Mouse (Mus musculus) MEL (cell line): Measurements from ENCODE around the gene Traf3. TPM values are rescaled to one million over a fixed set of nuclear protein-coding genes. Genes with fewer than 3 reads are reported as not detected.

ENCODE experiments used
- DNase-seq: peaks from one replicate; pipeline ENCODE4 v3.0.0; 2011; ENCODE audit warnings: low read depth, low spot score
- H3K27ac ChIP-seq: 2 replicates; pipeline ENCODE4 v1.5.1; 2012; ENCODE audit warnings: low read depth, mild to moderate bottlenecking, control low read depth, low read length, moderate library complexity; ENCODE audit not compliant: control insufficient read depth
- H3K27me3 ChIP-seq, 2 experiments: fragments of 150-350 bp in 1 of 2; sonication (generic) in 1 of 2; 2 replicates each; pipeline ENCODE4 v1.6.1; 2012; ENCODE audit warnings: low read length in 2 of 2, mild to moderate bottlenecking in 2 of 2, improper control_type of control experiment in 1 of 2, moderate library complexity in 1 of 2; ENCODE audit not compliant: insufficient read depth in 2 of 2, control insufficient read depth in 1 of 2
- H3K36me3 ChIP-seq, 2 experiments: 2 replicates each; pipeline ENCODE4 v1.6.1; 2012 to 2014; ENCODE audit warnings: low read length in 2 of 2, improper control_type of control experiment in 1 of 2, inconsistent platforms in 1 of 2, mild to moderate bottlenecking in 1 of 2; ENCODE audit not compliant: insufficient read depth in 2 of 2, control insufficient read depth in 1 of 2
- H3K4me1 ChIP-seq, 2 experiments: fragments of 150-350 bp in 1 of 2; sonication (generic) in 1 of 2; 2 replicates each; pipeline ENCODE4 v1.6.1; 2012; ENCODE audit warnings: low read length in 2 of 2, improper control_type of control experiment in 1 of 2, mild to moderate bottlenecking in 1 of 2; ENCODE audit not compliant: insufficient read depth in 2 of 2, control insufficient read depth in 1 of 2
- H3K4me3 ChIP-seq, 2 experiments: fragments of 150-350 bp in 1 of 2; sonication (generic) in 1 of 2; 2 replicates each; pipeline ENCODE4 v1.5.1; 2012; ENCODE audit warnings: low read depth in 2 of 2, low read length in 2 of 2, mild to moderate bottlenecking in 2 of 2, moderate library complexity in 2 of 2, control low read depth in 1 of 2, improper control_type of control experiment in 1 of 2; ENCODE audit not compliant: control insufficient read depth in 1 of 2, insufficient read depth in 1 of 2
- H3K79me2 ChIP-seq: 2 replicates; pipeline ENCODE4 v1.6.1; 2012; ENCODE audit warnings: mild to moderate bottlenecking, low read length, moderate library complexity; ENCODE audit not compliant: control insufficient read depth, poor library complexity, insufficient read depth
- H3K9ac ChIP-seq: 2 replicates; pipeline ENCODE4 v1.6.1; 2012; ENCODE audit warnings: low read depth, mild to moderate bottlenecking, control low read depth, low read length, moderate library complexity; ENCODE audit not compliant: control insufficient read depth, poor library complexity, severe bottlenecking
- H3K9me3 ChIP-seq: fragments of 150-350 bp; sonication (generic); replicated peaks from 2 replicates; pipeline ENCODE4 v1.6.1; 2012; ENCODE audit warnings: mild to moderate bottlenecking, low read length, improper control_type of control experiment, moderate library complexity; ENCODE audit not compliant: insufficient read depth
- BHLHE40 ChIP-seq: IDR thresholded peaks from 2 replicates; pipeline ENCODE4 v1.6.1; 2012; ENCODE audit warnings: low read depth, mild to moderate bottlenecking, inconsistent platforms, low read length, improper control_type of control experiment, borderline replicate concordance
- CTCF ChIP-seq, 3 experiments: IDR thresholded peaks in 2 of 3; conservative IDR thresholded peaks in 1 of 3; 2 replicates each; pipeline ENCODE4 v1.5.1; 2011 to 2012; ENCODE audit warnings: low read length in 3 of 3, low read depth in 2 of 3, mild to moderate bottlenecking in 2 of 3, improper control_type of control experiment in 1 of 3, inconsistent platforms in 1 of 3, mixed read lengths in 1 of 3, moderate library complexity in 1 of 3; ENCODE audit not compliant: control insufficient read depth in 1 of 3, insufficient read depth in 1 of 3, poor library complexity in 1 of 3, severe bottlenecking in 1 of 3
- ELF1 ChIP-seq: IDR thresholded peaks from 2 replicates; pipeline ENCODE4 v1.6.1; 2014; ENCODE audit warnings: low read depth, mild to moderate bottlenecking, inconsistent platforms, low read length, improper control_type of control experiment, moderate library complexity
- ETS1 ChIP-seq: IDR thresholded peaks from 2 replicates; pipeline ENCODE4 v1.6.1; 2012; ENCODE audit warnings: low read depth, mild to moderate bottlenecking, inconsistent platforms, low read length, improper control_type of control experiment, moderate library complexity
- MAX ChIP-seq: IDR thresholded peaks from 2 replicates; pipeline ENCODE4 v1.6.1; 2011; ENCODE audit warnings: low read length, improper control_type of control experiment
- MAZ ChIP-seq: IDR thresholded peaks from 2 replicates; pipeline ENCODE4 v1.6.1; 2012; ENCODE audit warnings: low read depth, mild to moderate bottlenecking, inconsistent platforms, low read length, improper control_type of control experiment
- MYB ChIP-seq: IDR thresholded peaks from 2 replicates; pipeline ENCODE4 v1.6.1; 2011; ENCODE audit warnings: mild to moderate bottlenecking, low read depth, low read length, improper control_type of control experiment
- NRF1 ChIP-seq: IDR thresholded peaks from 2 replicates; pipeline ENCODE4 v1.6.1; 2014; ENCODE audit warnings: low read depth, mild to moderate bottlenecking, inconsistent platforms, low read length, improper control_type of control experiment, moderate library complexity; ENCODE audit not compliant: poor library complexity, insufficient read depth, severe bottlenecking
- POLR2A ChIP-seq, 2 experiments: IDR thresholded peaks; 2 replicates each; pipeline ENCODE4 v1.6.1; 2011 to 2012; ENCODE audit warnings: low read length in 2 of 2, mild to moderate bottlenecking in 2 of 2, control low read depth in 1 of 2, improper control_type of control experiment in 1 of 2, low read depth in 1 of 2, moderate library complexity in 1 of 2; ENCODE audit not compliant: control insufficient read depth in 1 of 2, insufficient read depth in 1 of 2, poor library complexity in 1 of 2
- POLR2AphosphoS5 ChIP-seq: IDR thresholded peaks from 2 replicates; pipeline ENCODE4 v1.6.1; 2012; ENCODE audit warnings: low read depth, borderline replicate concordance, mild to moderate bottlenecking, inconsistent platforms, low read length, moderate library complexity, mixed read lengths
- RAD21 ChIP-seq: IDR thresholded peaks from 2 replicates; pipeline ENCODE4 v1.6.1; 2011; ENCODE audit warnings: mild to moderate bottlenecking, low read depth, low read length, improper control_type of control experiment
- RCOR1 ChIP-seq: IDR thresholded peaks from 2 replicates; pipeline ENCODE4 v1.6.1; 2012; ENCODE audit warnings: low read depth, mild to moderate bottlenecking, inconsistent platforms, low read length, improper control_type of control experiment
- SIN3A ChIP-seq: IDR thresholded peaks from 2 replicates; pipeline ENCODE4 v1.6.1; 2012; ENCODE audit warnings: low read length, improper control_type of control experiment, inconsistent platforms
- SMC3 ChIP-seq: IDR thresholded peaks from 2 replicates; pipeline ENCODE4 v1.6.1; 2011; ENCODE audit warnings: low read depth, low read length, improper control_type of control experiment
- TAL1 ChIP-seq: IDR thresholded peaks from 2 replicates; pipeline ENCODE4 v1.6.1; 2012; ENCODE audit warnings: mild to moderate bottlenecking, inconsistent platforms, low read length, moderate library complexity, mixed read lengths
- TBP ChIP-seq: IDR thresholded peaks from 2 replicates; pipeline ENCODE4 v1.8.0; 2011; ENCODE audit warnings: low read depth, low read length, improper control_type of control experiment
- TCF12 ChIP-seq: IDR thresholded peaks from 2 replicates; pipeline ENCODE4 v1.6.1; 2014; ENCODE audit warnings: low read depth, mild to moderate bottlenecking, inconsistent platforms, low read length, improper control_type of control experiment, moderate library complexity
- UBTF ChIP-seq: IDR thresholded peaks from 2 replicates; pipeline ENCODE4 v1.6.1; 2012; ENCODE audit warnings: low read depth, mild to moderate bottlenecking, inconsistent platforms, low read length, improper control_type of control experiment, moderate library complexity, borderline replicate concordance; ENCODE audit not compliant: insufficient read depth
- ZMIZ1 ChIP-seq: IDR thresholded peaks from 2 replicates; pipeline ENCODE4 v1.6.1; 2012; ENCODE audit warnings: low read depth, mild to moderate bottlenecking, inconsistent platforms, low read length, improper control_type of control experiment, moderate library complexity
- ZNF384 ChIP-seq: IDR thresholded peaks from 2 replicates; pipeline ENCODE4 v1.6.1; 2012; ENCODE audit warnings: low read depth, mild to moderate bottlenecking, inconsistent platforms, low read length, improper control_type of control experiment
- polyA plus RNA-seq, 2 experiments: library from polyadenylated mRNA; stranded (reverse) in 1 of 2; unstranded in 1 of 2; fragments of >175 nt in 1 of 2; fragments of >200 nt in 1 of 2; gene quantifications; 2 replicates each; pipeline versions ENCODE4 v1.2.1 to v1.2.4; 2012; ENCODE audit warnings: low replicate concordance in 2 of 2, low read depth in 1 of 2; ENCODE audit not compliant: insufficient read length in 2 of 2, insufficient read depth in 1 of 2, missing spikeins in 1 of 2
- total RNA-seq: library from RNA; depleted of rRNA; stranded (reverse); fragments of 300-350 nt; gene quantifications from 2 replicates; pipeline ENCODE4 v1.2.3, GENCODE M21; 2012

Gene Traf3
- total and polyA plus RNA-seq, 3 experiments = 21.1 to 40.7 TPM; not detected in 1

- H3K27me3 ChIP-seq = peaks cover 5 to 12% of the 10 kb centered on the region in 2 experiments; a peak in 3 of 4 replicates
- H3K36me3 ChIP-seq = no peaks in the 10 kb centered on the region
- no peak overlapping the region for H3K27ac ChIP-seq
- no peaks in the 10 kb centered on the region for H3K9me3 ChIP-seq
- no peaks in the 10 kb centered on the region for H3K4me1 ChIP-seq
- no peak overlapping the region for H3K9ac ChIP-seq
- H3K4me3 ChIP-seq = no peak overlapping the region
- TF ChIP-seq SIN3A (no peak), RAD21 (no peak), SMC3 (no peak), MYB (no peak), NRF1 (no peak)
- DNase-seq = no peak
- no peaks in the 10 kb centered on the region for H3K79me2 ChIP-seq
These were observed 143.1 kb downstream of the Traf3 start for GRCm38 (mm10) chr12:111309256-111309655.

- Histone ChIP-seq H3K9ac (no peak overlapping the region), H3K79me2 (no peaks in the 10 kb centered on the region), H3K27ac (no peak overlapping the region), H3K9me3 (no peaks in the 10 kb centered on the region), H3K36me3 (no peaks in the 10 kb centered on the region), H3K27me3 (peaks cover 5 to 12% of the 10 kb centered on the region in 2 experiments; a peak in 3 of 4 replicates), H3K4me3 (no peak overlapping the region), H3K4me1 (no peaks in the 10 kb centered on the region)
- TF ChIP-seq TAL1 (no peak), ELF1 (no peak), CTCF (IDR thresholded peaks at IDR 0.05 in 2 of 3, conservative IDR thresholded peaks at IDR 0.05 in 1 of 3; ENCODE audit: control insufficient read depth in 1 of 3, insufficient read depth in 1 of 3, low read depth in 2 of 3, low read length in 3 of 3, poor library complexity in 1 of 3, severe bottlenecking in 1 of 3) (no peak), POLR2A (IDR thresholded peaks at IDR 0.05; ENCODE audit: control insufficient read depth in 1 of 2, insufficient read depth in 1 of 2, low read depth in 1 of 2, low read length in 2 of 2, poor library complexity in 1 of 2) (no peak), RCOR1 (no peak), ZNF384 (no peak), ETS1 (no peak), TCF12 (no peak), ZMIZ1 (no peak), MAX (no peak), POLR2AphosphoS5 (no peak), BHLHE40 (no peak), UBTF (no peak), MYB (no peak), MAZ (no peak), TBP (no peak)
- DNase-seq = no peak
These were observed 143.8 kb downstream of the Traf3 start for GRCm38 (mm10) chr12:111309931-111310330.
